Mouse (Mus musculus) cortical plate, adult 2 months (tissue): ENCODE data around the gene Ppp1r16b.

Experiments used
- CTCF ChIP-seq: fragments of 200-500 bp; IDR thresholded peaks from 2 replicates; pipeline ENCODE4 v1.5.1; 2011; ENCODE audit warnings: mild to moderate bottlenecking, control low read depth, low read length; ENCODE audit not compliant: insufficient read depth; ENCODE audit errors: extremely low read depth
- POLR2A ChIP-seq: fragments of 200-500 bp; IDR thresholded peaks from 2 replicates; pipeline ENCODE4 v1.6.1; 2011; ENCODE audit warnings: mild to moderate bottlenecking, low read length, control low read depth; ENCODE audit not compliant: insufficient read depth; ENCODE audit errors: extremely low read depth

DNA sequence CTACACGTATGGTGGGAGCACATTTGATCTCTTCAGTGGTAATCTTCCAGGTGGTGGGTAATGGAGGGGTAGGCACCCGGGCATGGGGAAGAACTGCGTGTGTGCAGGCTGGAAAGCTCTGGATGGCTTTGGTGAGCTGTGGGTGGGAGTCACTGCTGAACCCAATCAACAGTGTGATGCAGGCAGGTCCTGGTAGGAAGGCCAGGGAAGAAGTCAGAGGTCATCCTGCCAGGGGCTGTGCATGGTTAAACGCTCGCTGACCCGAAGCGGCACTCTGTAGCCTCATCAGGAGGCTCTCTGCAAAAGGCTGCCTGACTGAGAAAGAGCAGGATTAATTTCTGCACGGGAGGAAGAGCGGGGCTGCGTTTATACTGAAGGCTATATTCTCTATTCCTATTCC, 5.4 kb downstream of the Ppp1r16b start:
- no peak for TF ChIP-seq CTCF
- TF ChIP-seq POLR2A: no peak
